Mouse (Mus musculus) activated CD4-positive, CD25-positive, alpha-beta regulatory T cell, adult 4 months (primary cell): ENCODE results near the gene Gm3317. TPM values are rescaled to one million over a fixed set of nuclear protein-coding genes. Genes with fewer than 3 reads are reported as not detected.
"Not testable (repeated sequence)": the region's sequence is repeated elsewhere in the genome, so short reads cannot be mapped to it uniquely, and the experiment has no call there.

Source experiments
- ATAC-seq: one replicate; pipeline ENCODE4 v1.8.0; 2017
- polyA plus RNA-seq, 2 experiments: library from polyadenylated mRNA; unstranded; fragments of 100-300 nt; shearing (Covaris generic); gene quantifications; one replicate each; pipeline ENCODE4 v1.2.1; 2017

Gm3317 gene
- polyA plus RNA-seq, result not detected

DNA sequence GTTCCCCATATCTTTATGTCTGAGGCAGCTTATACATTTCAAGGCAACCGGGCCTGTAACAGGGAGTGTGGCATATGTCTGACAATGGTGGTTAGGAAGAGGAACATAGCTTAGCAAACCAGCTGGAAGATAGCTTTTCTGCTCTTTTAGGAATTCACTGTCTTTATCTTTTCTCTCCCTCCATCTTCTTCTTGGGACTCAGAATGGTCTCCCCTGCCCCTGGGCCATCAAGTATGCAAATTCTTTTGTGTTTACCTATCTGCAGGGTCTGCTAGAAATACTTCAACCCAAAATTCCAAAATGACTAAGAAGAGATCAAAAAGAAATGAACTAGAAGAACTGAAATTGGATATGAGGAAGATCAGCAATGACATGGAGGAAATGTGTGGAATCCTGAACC is at the start of gene Gm3317:
Gene Gm3317, plus strand, starts transcription at position 301 of the 400 bp plus-strand sequence.
- not testable (repeated sequence) for ATAC-seq

GRCm38 (mm10) chr14:5131219-5131618 is 33.1 kb upstream of the Gm3317 start, which contains the start of gene Gm8279:
Gene Gm8279 (plus strand): TSS chr14:5131519.
- not testable (repeated sequence) for ATAC-seq

DNA sequence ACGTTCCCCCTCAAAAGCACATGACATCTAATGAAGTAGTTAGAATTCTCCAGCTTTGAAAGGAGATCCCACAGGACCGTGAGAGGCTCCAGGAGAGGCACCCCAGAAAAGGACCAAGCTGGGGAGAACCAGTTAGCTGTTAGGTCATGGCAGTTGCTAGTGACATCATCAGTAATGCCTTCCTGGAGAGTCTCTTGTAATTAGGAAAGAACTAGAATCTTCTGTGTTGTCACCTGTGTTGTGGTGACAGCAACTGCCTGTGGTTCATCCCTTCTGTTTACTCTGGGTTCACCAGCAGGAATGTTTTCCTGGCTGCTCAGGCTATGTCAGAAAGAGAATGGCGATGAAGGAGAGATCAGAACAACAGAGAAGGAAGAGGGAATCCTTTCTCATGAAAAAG is 21.2 kb downstream of the Gm3317 start, which contains the start of gene Gm8271:
Gene Gm8271, plus strand, starts transcription at position 301 of the 400 bp plus-strand sequence.
- ATAC-seq, result not testable (repeated sequence)

Other genes with a start within 250 kb of the Gm3317 start
- under 1 TPM in 1 of 2 experiments, not detected in 1; 0.31 TPM for gene Gm8297, start 180.6 kb upstream of the Gm3317 start, polyA plus RNA-seq
- gene Gm3298, start 148.6 kb upstream of the Gm3317 start, polyA plus RNA-seq, result not detected
- not detected for gene 4930555G01Rik, start 113.9 kb upstream of the Gm3317 start, polyA plus RNA-seq
- 1 to 10 TPM; 4.0 to 5.6 TPM for gene Gm8281, start 93.5 kb upstream of the Gm3317 start, polyA plus RNA-seq
- not detected for gene Gm8279, start 33.0 kb upstream of the Gm3317 start, polyA plus RNA-seq
- not detected for gene Gm8271, start 21.3 kb downstream of the Gm3317 start, polyA plus RNA-seq
- gene Gm3526, start 96.0 kb downstream of the Gm3317 start, polyA plus RNA-seq, result not detected
- gene Gm3542, start 170.4 kb downstream of the Gm3317 start, polyA plus RNA-seq, result not detected
- 1 to 10 TPM; 3.8 to 4.4 TPM for gene Gm3500, start 224.5 kb downstream of the Gm3317 start, polyA plus RNA-seq